Mouse (Mus musculus) forebrain, embryonic 15.5 days (tissue): ENCODE results near the gene Farsa. TPM values are rescaled to one million over a fixed set of nuclear protein-coding genes. Genes with fewer than 3 reads are reported as not detected.
A peak's percentile ranks its signal among the peaks of the same experiment; 100 is the strongest.
"Not testable (repeated sequence)": the region's sequence is repeated elsewhere in the genome, so short reads cannot be mapped to it uniquely, and the experiment has no call there.

Experiments used
- ATAC-seq: fragments of 200-750 bp; cut with Nextera tagmentation; replicated peaks from 2 replicates; pipeline ENCODE4 v1.8.0; 2017; ENCODE audit warnings: mild to moderate bottlenecking, moderate TSS enrichment, moderate library complexity
- H3K27ac ChIP-seq: fragments of 300-500 bp; sonication (generic); replicated peaks from 2 replicates; pipeline ENCODE4 v1.5.1; 2015; ENCODE audit warnings: mild to moderate bottlenecking, inconsistent platforms
- H3K27me3 ChIP-seq: fragments of 300-500 bp; sonication (generic); 2 replicates; pipeline ENCODE4 v1.6.1; 2015; ENCODE audit warnings: inconsistent platforms
- H3K36me3 ChIP-seq: fragments of 300-500 bp; sonication (generic); 2 replicates; pipeline ENCODE4 v1.6.1; 2015; ENCODE audit warnings: mild to moderate bottlenecking, inconsistent platforms
- H3K4me1 ChIP-seq: fragments of 300-500 bp; sonication (generic); 2 replicates; pipeline ENCODE4 v1.6.1; 2015; ENCODE audit warnings: inconsistent platforms
- H3K4me2 ChIP-seq: fragments of 300-500 bp; sonication (generic); replicated peaks from 2 replicates; pipeline ENCODE4 v1.6.1; 2015; ENCODE audit warnings: mild to moderate bottlenecking, inconsistent platforms
- H3K4me3 ChIP-seq: fragments of 300-500 bp; sonication (generic); 2 replicates; pipeline ENCODE4 v1.5.1; 2015; ENCODE audit warnings: mild to moderate bottlenecking, inconsistent platforms
- H3K9ac ChIP-seq: fragments of 300-500 bp; sonication (generic); replicated peaks from 2 replicates; pipeline ENCODE4 v1.6.1; 2015; ENCODE audit warnings: mild to moderate bottlenecking, inconsistent platforms
- H3K9me3 ChIP-seq: fragments of 300-500 bp; sonication (generic); 2 replicates; pipeline ENCODE4 v1.6.1; 2016; ENCODE audit warnings: inconsistent platforms
- WGBS: fragments of 180-500 bp; shearing (Covaris S2); methylation state at CpG from one replicate; pipeline ENCODE4 v1.1.7; 2015; ENCODE audit warnings: mixed read lengths; 5-methylcytosine and 5-hydroxymethylcytosine counted together
- polyA plus RNA-seq: library from polyadenylated mRNA; unstranded; fragments of >200 nt; fragmentation: Nextera tagmentation; extraction: Ambion mirVana; gene quantifications from 2 replicates; pipeline ENCODE4 v1.2.1, GENCODE M21; 2015

The Farsa gene
- polyA plus RNA-seq, 1 experiment from 2014 or later, result 127 TPM

DNA sequence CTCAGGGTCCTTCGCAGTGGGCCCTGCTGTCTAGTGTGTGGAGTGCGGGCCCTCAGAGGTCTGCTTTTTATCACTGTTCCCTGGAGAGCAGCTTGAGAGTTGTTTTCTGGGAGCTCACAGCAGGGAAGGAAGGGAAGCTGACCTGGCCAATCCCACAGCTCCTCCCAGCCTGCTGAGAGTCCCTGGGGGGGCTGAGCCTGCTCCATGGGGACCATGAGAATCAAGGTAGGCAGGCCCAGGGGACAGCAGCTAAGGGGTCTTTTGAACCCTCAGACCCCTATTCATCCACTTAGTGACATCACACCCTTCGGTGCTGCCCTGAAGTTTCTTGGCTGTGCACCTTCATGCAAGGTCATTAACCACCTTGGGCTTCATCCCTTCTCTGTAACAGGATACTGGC, 34.1 kb upstream of the Farsa start, which contains the start of gene Dand5:
Gene Dand5, minus strand, starts transcription at position 101 of the 400 bp plus-strand sequence.
- no peak for ATAC-seq
- Histone ChIP-seq H3K9me3 (no peaks in the 10 kb centered on the region), H3K9ac (peak within 1 kb of the TSS; percentile 31; the same call in 1 of the 2 replicates), H3K4me3 (peak within 1 kb of the TSS; percentile 32), H3K27ac (no peak within 1 kb of the TSS), H3K27me3 (no peaks in the 10 kb centered on the region), H3K4me2 (peak within 1 kb of the TSS; percentile 57), H3K4me1 (peaks cover 8% of the 10 kb centered on the region), H3K36me3 (no peaks in the 10 kb centered on the region)
- WGBS, result 37% methylated on average over 3 of the region's 3 CpGs

DNA sequence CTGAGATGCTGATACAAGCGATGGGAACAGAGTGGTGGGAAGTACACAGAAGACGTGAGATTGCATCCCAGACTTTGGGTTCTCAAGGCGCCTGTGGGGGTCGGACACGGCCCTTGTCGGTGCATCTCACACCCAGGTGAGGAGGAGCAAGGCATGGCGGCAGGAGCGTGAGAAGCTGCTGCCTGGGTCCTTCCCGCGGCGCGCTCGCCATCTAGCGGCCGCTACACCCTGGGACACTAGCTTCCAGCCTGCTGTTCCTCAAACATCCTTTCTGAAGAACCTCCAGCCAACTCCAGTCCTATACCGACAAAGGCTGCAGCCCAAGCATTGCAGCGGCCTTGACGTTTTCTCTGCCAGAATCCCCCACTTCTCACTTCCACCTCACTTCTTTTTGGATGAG, 33.1 kb upstream of the Farsa start:
- Histone ChIP-seq H3K4me3 (peak overlapping the region; percentile 32), H3K4me1 (peaks cover 8% of the 10 kb centered on the region), H3K4me2 (peak overlapping the region; percentile 57), H3K36me3 (no peaks in the 10 kb centered on the region), H3K9me3 (no peaks in the 10 kb centered on the region), H3K27me3 (no peaks in the 10 kb centered on the region), H3K27ac (no peak overlapping the region), H3K9ac (peak overlapping the region; percentile 31; the same call in 1 of the 2 replicates)
- peak; percentile 86 for ATAC-seq
- WGBS, result under 1% methylated on average over 18 of the region's 18 CpGs

DNA sequence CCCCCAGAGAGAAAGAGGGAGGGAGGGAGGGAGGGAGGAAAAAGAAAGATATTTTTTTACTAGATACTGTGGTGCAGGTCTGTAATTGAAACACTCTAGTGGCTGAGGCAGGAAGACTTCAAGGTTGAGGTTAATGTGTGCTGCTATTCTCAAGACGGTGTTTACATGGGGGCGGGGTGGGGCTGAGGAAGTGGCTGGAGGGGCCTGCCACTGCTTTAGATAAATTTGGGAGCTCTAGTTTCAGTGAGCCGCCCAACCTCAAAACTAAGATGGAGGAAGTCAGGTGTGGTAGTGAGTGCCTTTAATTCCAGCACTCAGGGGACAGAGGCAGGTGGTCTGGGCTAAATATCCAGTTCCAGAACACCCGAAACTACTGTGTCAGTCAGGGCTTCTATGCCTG, 31.2 kb upstream of the Farsa start:
- Histone ChIP-seq H3K27ac (no peak overlapping the region), H3K4me1 (peaks cover 8% of the 10 kb centered on the region), H3K27me3 (no peaks in the 10 kb centered on the region), H3K9ac (no peak overlapping the region), H3K9me3 (no peaks in the 10 kb centered on the region), H3K4me2 (no peak overlapping the region), H3K36me3 (no peaks in the 10 kb centered on the region), H3K4me3 (no peak overlapping the region)
- 78% methylated on average over 4 of the region's 4 CpGs for WGBS
- no peak for ATAC-seq

DNA sequence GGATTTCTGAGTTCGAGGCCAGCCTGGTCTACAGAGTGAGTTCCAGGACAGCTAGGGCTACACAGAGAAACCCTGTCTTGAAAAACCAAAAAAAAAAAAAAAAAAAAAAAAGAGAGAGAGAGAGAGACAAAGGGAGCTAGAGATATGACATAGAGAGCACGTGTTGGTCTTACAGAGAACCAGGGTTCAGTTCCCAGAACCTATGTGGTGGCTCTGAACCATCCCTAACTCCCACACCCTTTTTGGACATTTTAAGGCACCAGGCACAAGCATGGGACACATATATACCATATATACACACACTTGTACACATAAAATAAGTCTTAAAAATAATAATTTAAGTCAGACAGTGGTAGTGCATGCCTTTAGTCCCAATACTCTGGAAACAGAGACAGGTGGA, 30.3 kb upstream of the Farsa start:
- ATAC-seq, H3K36me3 ChIP-seq, H3K9ac ChIP-seq, H3K4me1 ChIP-seq, H3K4me3 ChIP-seq, H3K27ac ChIP-seq, H3K4me2 ChIP-seq, H3K9me3 ChIP-seq, H3K27me3 ChIP-seq: not testable (repeated sequence)
- WGBS, result 80% methylated on average over 2 of the region's 2 CpGs

DNA sequence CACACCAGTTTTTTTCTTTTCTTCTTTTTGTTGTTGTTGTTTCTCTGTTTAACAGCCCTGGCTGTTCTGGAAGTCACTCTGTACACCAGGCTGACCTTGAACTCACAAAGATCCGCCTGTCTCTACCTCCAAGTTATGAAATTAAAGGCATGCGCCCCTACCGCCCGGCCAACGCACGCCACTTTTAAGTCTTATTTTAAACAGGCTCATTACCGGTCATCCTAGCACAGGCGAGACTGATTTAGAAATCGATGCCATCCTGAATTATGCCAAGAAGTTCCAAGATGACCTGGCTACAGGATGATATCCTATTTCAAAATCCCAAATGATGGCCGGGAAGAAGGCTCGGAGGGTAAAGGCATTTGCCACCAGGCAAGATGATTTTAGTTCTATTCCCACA, 25.3 kb upstream of the Farsa start, which contains the start of gene Gadd45gip1:
Gene Gadd45gip1, plus strand, starts transcription at position 33 of the 400 bp plus-strand sequence.
- Histone ChIP-seq H3K4me3 (peak within 1 kb of the TSS; percentile 66), H3K36me3 (peaks cover 19% of the 10 kb centered on the region), H3K4me2 (peak within 1 kb of the TSS; percentile 57), H3K27ac (peak within 1 kb of the TSS; percentile 94), H3K27me3 (no peaks in the 10 kb centered on the region), H3K9me3 (no peaks in the 10 kb centered on the region), H3K4me1 (peaks cover 38% of the 10 kb centered on the region), H3K9ac (peak within 1 kb of the TSS; percentile 85)
- no peak for ATAC-seq
- WGBS, result 88% methylated on average over 11 of the region's 11 CpGs

DNA sequence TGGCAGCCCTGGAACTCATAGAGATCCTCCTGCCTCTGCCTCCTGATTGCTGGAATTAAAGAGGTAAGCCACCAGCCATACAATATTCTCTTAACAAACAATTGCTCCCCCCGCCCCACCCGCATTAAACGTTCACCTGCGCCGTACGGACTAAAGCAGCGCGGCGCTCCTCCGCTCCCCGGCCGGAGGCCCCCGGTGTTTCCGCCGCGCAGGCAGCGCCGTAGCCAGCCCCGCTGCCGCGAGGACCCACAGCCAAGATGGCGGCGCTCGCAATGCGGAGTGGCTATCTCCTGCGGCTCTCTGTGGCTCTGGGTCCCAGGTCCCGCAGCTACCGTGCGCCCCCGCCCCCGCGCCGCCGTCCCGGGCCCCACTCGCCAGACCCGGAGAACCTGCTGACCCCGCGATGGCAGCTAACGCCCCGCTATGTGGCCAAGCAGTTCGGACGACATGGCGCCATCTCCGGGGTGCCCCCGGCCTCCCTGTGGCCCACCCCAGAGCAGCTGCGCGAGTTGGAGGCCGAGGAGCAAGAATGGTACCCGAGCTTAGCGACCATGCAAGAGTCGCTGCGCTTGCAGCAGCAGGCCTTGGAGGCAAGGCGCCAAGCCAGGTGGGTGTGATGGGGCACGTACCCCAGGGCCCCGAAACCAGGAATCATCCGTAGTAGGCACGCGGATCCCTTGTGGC, 24.6 kb upstream of the Farsa start:
- Histone ChIP-seq H3K27me3 (no peaks in the 10 kb centered on the region), H3K4me2 (peak overlapping the region; percentile 57), H3K36me3 (peaks cover 26% of the 10 kb centered on the region), H3K9me3 (no peaks in the 10 kb centered on the region), H3K4me1 (peaks cover 41% of the 10 kb centered on the region), H3K27ac (peak overlapping the region; percentile 94), H3K9ac (peak overlapping the region; percentile 85), H3K4me3 (peak overlapping the region; percentile 66)
- ATAC-seq, result peak; percentile 73
- WGBS, result 1% methylated on average over 59 of the region's 59 CpGs

DNA sequence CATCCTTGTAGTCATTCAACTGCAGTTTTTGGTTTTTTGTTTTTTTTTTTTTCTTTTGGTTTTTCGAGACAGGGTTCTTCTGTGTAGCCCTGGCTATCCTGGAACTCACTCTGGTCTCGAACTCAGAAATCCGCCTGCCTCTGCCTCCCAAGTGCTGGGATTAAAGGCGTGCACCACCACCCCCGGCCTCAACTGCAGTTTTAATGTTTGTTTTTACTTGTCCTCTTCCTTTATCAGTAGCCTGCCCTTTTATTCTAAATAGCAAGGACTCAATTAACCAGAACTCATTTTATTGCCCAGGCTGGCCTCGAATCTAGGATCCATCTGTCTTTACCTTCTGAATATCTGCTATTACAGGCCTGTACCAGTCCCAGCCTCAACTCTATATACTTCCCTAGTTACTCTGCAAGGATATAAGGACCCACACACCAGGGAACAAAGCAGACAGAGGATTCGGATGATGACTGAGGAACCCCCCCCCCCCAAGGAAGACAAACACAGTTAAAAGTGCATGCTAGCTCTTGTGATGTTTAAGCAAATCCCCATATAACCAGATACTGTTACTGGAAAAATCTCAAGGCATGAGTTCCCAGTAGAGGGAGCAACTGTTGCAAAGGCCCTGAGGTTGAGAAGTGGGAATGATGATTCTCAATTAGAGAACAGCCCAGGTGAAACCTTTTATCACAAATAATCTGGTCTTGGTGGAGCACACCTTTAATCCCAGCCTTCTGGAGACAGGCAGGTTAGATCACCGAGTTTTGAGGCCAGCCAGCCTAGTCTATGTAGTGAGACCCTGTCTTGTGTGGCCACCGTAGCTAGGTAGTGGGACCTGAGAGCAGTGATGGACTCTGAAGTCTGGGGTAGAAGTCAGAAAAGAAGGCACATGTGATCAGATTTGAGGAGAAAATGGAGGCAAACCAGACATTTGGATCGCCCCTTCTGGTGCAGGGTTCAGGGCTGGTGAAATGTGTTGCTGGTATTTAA, 23.7 kb upstream of the Farsa start:
- WGBS, result 65% methylated on average over 10 of the region's 10 CpGs
- peak overlapping the region; percentile 94 for H3K27ac ChIP-seq
- ATAC-seq, result no peak
- H3K27me3 ChIP-seq, result no peaks in the 10 kb centered on the region
- peaks cover 35% of the 10 kb centered on the region for H3K36me3 ChIP-seq
- H3K4me1 ChIP-seq, result peaks cover 44% of the 10 kb centered on the region
- H3K4me3 ChIP-seq, result peak overlapping the region; percentile 66
- no peaks in the 10 kb centered on the region for H3K9me3 ChIP-seq
- peak overlapping the region; percentile 57 for H3K4me2 ChIP-seq
- peak overlapping the region; percentile 85 for H3K9ac ChIP-seq

DNA sequence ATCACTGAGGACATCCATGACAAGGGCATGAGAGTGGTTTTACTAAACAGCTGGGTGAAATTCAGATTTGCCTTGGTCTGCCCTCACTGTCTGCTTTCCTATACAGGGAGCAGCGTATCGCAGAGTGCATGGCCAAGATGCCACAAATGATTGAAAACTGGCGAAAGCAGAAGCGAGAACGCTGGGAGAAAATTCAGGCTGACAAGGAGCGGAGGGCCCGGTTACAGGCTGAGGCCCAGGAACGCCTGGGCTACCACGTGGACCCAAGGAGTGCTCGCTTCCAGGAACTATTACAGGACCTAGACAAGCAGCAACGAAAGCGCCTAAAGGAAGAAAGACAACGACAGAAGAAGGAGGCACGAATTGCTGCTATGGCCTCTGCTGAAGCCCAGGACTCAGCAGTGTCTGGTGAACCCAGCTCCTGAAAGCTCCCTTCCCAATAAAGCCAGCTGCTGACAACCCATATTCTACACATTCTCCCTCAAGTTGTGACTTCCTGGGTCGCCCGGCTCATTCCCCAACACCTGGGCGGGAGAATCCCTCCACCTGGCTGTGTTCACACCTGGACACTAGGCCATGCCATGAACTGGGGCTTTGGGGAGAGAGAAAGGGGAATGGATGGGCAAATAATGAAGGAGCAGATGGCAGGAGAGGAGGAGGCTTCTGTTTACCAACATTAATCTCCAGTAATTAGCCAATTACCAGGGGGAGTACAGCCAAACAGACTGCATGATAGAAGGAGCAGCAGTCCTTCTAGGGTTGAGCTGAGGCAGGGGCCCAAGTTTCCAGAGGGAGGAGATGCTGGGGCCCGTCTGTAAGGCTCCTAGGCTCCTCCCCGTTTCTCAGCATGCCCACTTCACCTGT, 22.6 kb upstream of the Farsa start:
- Histone ChIP-seq H3K4me1 (peaks cover 46% of the 10 kb centered on the region), H3K9ac (no peak overlapping the region), H3K27me3 (no peaks in the 10 kb centered on the region), H3K36me3 (peaks cover 41% of the 10 kb centered on the region), H3K4me2 (no peak overlapping the region), H3K27ac (peak overlapping the region; percentile 94), H3K4me3 (no peak overlapping the region), H3K9me3 (no peaks in the 10 kb centered on the region)
- peak; percentile 62 for ATAC-seq
- WGBS, result 65% methylated on average over 19 of the region's 19 CpGs

DNA sequence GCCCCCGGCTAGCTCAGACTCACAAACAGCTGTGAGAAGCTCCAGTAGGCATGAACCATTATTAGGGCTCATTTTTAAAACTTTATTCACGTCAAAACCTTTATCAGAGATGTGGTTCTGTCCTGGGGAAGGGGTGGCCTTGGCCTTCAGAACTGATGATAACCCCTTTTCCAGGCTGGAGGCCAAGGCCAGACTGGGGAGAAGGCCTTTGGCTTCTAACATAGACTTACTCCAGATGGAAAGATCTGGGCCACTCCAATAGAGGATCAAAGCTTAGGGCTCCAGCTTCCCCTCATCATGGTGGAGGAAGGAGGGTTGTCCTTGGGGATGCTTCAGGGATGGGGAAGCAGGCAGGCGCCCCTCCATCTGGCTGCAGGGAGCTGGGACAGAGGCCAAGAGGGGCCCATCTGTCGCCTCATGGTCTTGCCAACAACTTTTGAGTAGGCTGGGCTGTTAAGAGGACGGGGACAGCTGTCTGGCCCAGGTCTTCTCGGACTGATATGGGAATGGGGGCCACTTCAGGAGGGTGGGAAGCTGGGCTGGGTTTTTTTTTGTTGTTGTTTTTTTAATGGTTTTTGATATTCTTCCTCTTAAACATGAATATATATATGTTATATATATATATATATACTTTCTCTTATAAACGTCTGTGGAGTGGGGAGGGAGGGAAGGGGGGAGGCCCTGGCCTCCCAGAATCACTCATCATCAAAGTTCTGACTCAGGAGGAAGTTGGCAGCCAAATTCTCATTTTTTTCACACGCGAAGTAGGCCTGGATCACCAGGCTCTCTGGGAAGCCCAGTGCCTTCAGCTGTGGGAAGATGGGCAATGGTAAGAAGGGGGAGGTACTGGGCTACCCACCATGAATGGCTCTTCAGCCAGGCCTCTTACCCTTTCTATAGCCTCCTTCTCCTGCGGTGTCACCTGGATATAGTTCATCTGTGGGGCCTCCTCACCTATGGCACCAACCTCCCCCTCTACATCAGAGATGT, 21.6 kb upstream of the Farsa start:
- Histone ChIP-seq H3K4me3 (no peak overlapping the region), H3K9me3 (no peaks in the 10 kb centered on the region), H3K27ac (peak overlapping the region; percentile 94), H3K4me1 (peaks cover 53% of the 10 kb centered on the region), H3K36me3 (peaks cover 41% of the 10 kb centered on the region), H3K9ac (no peak overlapping the region), H3K27me3 (no peaks in the 10 kb centered on the region), H3K4me2 (no peak overlapping the region; the same call in 1 of the 2 replicates)
- peak; percentile 74 for ATAC-seq
- 42% methylated on average over 10 of the region's 10 CpGs for WGBS

DNA sequence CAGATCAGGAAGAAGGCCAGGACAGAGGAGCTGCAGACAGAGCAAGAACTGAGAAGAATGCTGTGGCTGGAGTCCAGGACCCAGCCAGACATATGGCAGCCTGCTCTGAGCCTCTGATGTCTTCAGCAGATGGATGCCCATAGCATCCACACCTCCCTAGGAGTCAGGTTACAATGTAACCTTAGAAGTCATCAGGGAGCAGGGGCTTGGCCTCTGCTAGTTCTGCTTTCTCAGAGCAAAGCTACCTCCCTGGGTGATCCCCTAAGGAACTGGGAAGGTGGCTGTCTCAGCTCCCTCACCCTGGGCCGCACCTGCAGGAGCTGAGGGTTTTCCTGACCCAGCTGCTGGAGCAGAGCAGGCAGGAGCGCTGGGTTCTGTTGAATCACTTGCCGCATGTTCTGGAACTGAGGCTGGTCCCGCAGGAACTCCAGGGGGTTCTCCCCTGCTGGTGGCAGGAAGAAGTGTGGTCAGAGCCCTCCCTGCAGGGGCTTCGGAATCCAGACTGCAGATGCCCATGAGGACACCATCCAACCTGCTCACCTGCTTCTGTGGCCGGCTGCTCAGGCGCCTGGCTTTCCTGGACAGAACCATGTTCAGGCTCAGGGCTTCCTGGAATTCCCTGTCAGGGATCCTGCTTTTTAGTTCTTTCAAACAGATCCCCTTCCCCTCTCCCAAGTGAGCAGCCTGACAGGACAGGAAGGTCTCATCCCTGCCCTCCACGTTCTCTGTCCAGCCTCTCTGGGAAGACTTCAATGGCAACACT, 19.5 kb upstream of the Farsa start:
- 74% methylated on average over 8 of the region's 8 CpGs for WGBS

More for the DNA sequence above, 19.5 kb upstream of the Farsa start:
- Histone ChIP-seq H3K36me3 (peaks cover 55% of the 10 kb centered on the region), H3K4me1 (peaks cover 53% of the 10 kb centered on the region), H3K9me3 (no peaks in the 10 kb centered on the region), H3K9ac (no peak overlapping the region), H3K27me3 (no peaks in the 10 kb centered on the region), H3K4me3 (no peak overlapping the region), H3K27ac (peak overlapping the region; percentile 94; the same call in 1 of the 2 replicates), H3K4me2 (no peak overlapping the region)
- no peak for ATAC-seq
